Mouse (Mus musculus): ENCODE data around the gene Il10ra. TPM values are rescaled to one million over a fixed set of nuclear protein-coding genes. Genes with fewer than 3 reads are reported as not detected.

Gene Il10ra
- polyA plus RNA-seq, 2 experiments from 2014 or later, result 44.4 to 57.1 TPM

Other genes starting within 250 kb of the Il10ra start
- not detected for gene Mpzl2, start 229.3 kb downstream of the Il10ra start, polyA plus RNA-seq (2017; shearing (Covaris generic))
- 10 to 100 TPM; 10.2 to 11.9 TPM for gene Mpzl3, start 214.0 kb downstream of the Il10ra start, polyA plus RNA-seq (2017; shearing (Covaris generic))
- gene Jaml, start 190.0 kb downstream of the Il10ra start, polyA plus RNA-seq (2017; shearing (Covaris generic)), result 10 to 100 TPM in 1 of 2 experiments, 1 to 10 TPM in 1; 8.3 to 19.6 TPM
- under 1 TPM; 0.19 to 0.42 TPM for gene Scn2b, start 151.4 kb downstream of the Il10ra start, polyA plus RNA-seq (2017; shearing (Covaris generic))
- gene Scn4b, start 130.8 kb downstream of the Il10ra start, polyA plus RNA-seq (2017; shearing (Covaris generic)), result not detected
- gene BC049352, start 87.1 kb downstream of the Il10ra start, polyA plus RNA-seq (2017; shearing (Covaris generic)), result 1 to 10 TPM; 2.2 to 2.8 TPM
- not detected for gene Tmprss4, start 65.1 kb downstream of the Il10ra start, polyA plus RNA-seq (2017; shearing (Covaris generic))
- gene Tmprss13, start 50.0 kb upstream of the Il10ra start, polyA plus RNA-seq (2017; shearing (Covaris generic)), result 1 to 10 TPM; 8.2 to 9.2 TPM
- 1 to 10 TPM in 1 of 2 experiments, not detected in 1; 1.1 TPM for gene Fxyd6, start 101.0 kb upstream of the Il10ra start, polyA plus RNA-seq (2017; shearing (Covaris generic))
- gene Fxyd2, start 130.5 kb upstream of the Il10ra start, polyA plus RNA-seq (2017; shearing (Covaris generic)), result 1 to 10 TPM in 1 of 2 experiments, not detected in 1; 4.3 TPM
- not detected for gene Dscaml1, start 157.5 kb upstream of the Il10ra start, polyA plus RNA-seq (2017; shearing (Covaris generic))

Measured in activated CD4-positive, CD25-positive, alpha-beta regulatory T cell, adult 4 months (primary cell).